Mouse (Mus musculus) neural tube, embryonic 10.5 days (tissue): ENCODE measurements around the gene S100a2.
A peak's percentile ranks its signal among the peaks of the same experiment; 100 is the strongest.

Experiments used
- DNase-seq: peaks from one replicate; pipeline ENCODE4 v3.0.0-alpha.2; 2017; ENCODE audit warnings: low spot score; ENCODE audit errors: extremely low spot score

S100a2 gene

GRCm38 (mm10) chr3:90589947-90590346 lies at the start of gene S100a2:
S100a2 (plus strand) TSS chr3:90590247.
- DNase-seq, result no peak

DNA sequence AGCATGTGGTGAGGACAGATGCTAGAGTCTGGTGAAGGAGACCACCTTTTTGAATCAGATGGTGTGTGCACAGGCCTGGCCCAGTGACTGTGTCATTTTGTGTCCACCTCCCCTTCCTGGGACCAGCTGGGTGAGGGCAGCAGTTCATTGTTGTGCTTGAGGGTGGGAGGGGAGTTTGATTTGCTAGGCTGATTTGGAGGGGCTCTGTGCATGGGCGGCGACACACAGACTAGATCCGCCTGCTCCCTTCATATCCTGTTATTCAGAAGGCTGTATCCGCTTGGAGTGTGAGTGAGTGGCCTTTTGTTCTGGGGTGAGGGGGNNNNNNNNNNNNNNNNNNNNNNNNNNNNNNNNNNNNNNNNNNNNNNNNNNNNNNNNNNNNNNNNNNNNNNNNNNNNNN lies 49.1 kb upstream of the S100a2 start:
- peak; percentile 18 for DNase-seq

DNA sequence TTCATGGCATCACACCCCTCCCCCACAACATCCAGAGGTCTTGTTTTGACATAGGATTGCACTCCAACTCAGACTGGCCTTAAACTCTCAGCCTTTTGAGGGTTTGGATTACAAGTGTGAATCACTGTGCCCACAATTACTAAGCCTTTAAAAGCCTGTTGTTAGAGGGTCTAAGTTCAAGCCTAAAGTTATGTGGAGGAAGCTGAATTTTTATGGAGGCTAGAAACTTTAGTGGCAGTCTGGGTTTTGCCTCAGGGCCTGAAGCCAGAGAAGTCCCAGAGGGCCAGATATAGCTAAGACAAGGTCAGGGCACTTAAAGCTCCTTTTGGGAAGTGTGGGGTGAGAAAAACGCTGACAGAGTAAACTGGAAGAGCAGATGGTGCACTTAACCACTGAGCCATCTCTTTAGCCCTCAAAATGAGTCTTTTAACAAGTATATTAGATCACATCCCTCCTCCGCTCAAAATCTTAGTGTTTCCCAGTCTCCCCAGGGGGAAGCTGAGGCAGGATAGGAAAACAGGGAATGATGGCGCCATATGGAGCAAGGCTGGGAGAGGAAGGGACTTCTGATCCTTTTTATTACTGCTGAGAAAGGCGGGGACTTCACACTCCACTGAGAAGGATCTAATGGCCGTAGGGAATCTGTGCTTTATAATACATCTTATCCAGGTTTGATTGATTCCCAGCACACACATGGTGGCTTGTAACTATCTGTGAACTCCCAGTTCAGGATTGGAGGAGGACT lies 40.2 kb upstream of the S100a2 start:
- DNase-seq, result no peak

- DNase-seq, result no peak
These were observed 39.6 kb upstream of the S100a2 start for GRCm38 (mm10) chr3:90550421-90550790.

GRCm38 (mm10) chr3:90552231-90552630 lies 37.8 kb upstream of the S100a2 start:
- no peak for DNase-seq

- no peak for DNase-seq
These were observed 34.1 kb upstream of the S100a2 start for GRCm38 (mm10) chr3:90555954-90556353.

GRCm38 (mm10) chr3:90560008-90560628 lies 29.9 kb upstream of the S100a2 start, which contains the start of gene S100a3:
S100a3 (plus strand) TSS chr3:90560578.
- DNase-seq, result no peak

DNA sequence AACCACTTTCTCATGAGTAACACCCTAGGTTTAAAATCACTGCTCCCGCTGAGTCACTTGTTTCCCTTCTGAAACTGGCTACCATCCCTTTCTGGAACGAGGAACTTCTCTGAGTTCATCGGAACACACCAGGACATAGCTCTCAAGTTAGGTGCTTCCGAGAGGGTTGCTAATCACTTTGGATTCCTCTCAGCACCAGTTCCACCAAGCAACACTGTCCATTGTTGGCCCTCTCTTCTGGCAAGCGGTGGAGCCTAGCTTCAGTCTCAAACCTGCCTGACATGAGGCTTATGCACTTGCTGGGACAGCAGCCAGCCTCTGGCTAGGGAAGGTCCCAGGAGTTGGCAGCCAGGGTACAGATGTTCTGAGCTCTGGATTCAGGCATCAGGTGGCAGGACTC lies 15.4 kb upstream of the S100a2 start:
- no peak for DNase-seq

- no peak for DNase-seq
These were observed 14.7 kb upstream of the S100a2 start for GRCm38 (mm10) chr3:90575320-90575719.

DNA sequence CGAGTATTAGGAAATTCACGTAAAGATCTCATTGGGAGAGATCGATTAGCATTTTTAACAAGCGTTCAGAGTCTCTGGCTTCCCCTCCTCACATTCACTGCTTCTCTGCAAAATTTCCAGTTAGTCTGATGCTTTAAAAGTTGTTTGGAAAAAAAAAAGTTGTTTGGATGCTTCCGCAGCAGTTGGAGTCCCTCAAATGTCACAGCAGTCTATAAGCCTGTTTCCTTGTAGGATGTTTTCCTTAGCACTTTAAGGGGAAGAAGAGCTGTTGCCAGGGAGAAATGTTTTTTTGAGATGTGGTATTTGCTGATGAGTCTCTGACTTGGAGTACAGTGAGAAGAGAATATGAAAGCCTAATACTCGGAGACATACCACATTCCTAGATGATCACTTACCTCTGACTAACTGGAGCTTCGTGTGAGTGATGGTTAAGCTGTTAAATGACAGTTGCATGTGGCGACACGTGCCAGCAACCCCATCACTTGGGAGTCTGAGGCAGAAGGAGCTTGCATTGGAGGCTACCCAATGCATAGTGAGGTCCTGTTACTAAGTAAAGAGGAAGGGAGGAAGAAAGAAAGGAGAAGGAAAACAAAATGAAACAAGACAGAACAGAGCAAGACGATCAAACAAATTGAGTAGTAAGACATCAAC lies 13.6 kb upstream of the S100a2 start:
- no peak for DNase-seq

DNA sequence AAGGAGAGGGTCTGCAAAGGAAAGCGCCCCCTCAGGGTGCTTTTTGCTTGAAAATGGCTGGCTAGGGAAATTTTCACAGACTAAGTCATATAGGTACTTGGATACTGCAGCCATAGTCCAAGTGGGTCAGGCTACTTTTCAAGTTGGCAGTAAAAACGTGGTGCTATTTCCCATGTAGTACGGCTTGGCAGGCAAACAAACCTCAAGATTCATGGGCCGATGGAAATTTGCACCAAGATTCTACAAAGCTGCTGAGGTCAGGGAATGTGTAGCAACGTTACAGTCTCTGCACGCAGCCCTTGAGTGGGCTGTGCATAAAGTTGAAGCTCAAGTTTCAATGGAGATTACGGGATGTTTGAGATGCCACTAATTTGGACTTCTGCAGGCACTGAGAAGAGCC lies 10.6 kb upstream of the S100a2 start:
- DNase-seq, result no peak

- no peak for DNase-seq
These were observed 8.9 kb upstream of the S100a2 start for GRCm38 (mm10) chr3:90581141-90581540.

DNA sequence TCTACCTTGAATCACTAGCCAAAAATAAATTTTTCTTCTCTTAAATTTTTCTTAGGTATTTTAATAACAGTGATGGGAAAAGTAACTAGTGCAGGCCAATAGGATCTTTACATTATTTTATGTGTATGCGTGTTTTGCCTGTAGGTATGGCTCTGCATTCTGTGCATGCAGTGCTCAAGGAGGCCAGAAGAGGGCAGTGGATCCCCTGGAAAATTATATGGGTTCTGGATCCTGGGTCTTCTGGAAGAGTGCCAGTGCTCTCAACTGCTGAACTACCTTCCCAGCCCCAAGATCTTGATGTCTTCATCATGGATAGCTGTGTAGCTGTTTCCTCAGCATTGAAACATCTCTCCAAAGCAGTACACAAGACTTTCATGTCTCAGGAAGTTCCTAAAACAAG lies 7.9 kb upstream of the S100a2 start:
- DNase-seq, result no peak

GRCm38 (mm10) chr3:90582556-90582955 lies 7.5 kb upstream of the S100a2 start:
- no peak for DNase-seq

DNA sequence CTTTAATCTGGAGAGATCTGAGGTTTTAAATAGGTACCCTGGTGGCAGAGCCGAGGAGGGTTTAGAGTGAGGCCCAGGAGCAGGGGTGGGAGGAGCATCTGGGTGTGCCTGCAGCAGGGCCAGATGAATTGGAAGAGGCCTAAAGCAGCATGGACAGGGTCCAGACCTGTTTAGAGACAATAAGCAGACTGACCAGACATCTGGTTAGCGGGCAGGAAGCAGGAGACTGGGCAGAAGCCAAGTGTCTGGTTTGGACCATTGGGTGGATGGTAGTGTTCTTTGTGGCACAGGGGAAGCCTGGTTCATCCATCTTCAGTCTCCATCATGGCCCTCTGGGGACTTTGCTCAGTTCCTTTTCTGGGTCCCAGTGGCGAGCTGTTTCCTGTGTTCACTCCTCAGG lies 6.2 kb upstream of the S100a2 start:
- no peak for DNase-seq

- peak; percentile 65 for DNase-seq
These were observed 4.5 kb upstream of the S100a2 start for GRCm38 (mm10) chr3:90585595-90585994.

DNA sequence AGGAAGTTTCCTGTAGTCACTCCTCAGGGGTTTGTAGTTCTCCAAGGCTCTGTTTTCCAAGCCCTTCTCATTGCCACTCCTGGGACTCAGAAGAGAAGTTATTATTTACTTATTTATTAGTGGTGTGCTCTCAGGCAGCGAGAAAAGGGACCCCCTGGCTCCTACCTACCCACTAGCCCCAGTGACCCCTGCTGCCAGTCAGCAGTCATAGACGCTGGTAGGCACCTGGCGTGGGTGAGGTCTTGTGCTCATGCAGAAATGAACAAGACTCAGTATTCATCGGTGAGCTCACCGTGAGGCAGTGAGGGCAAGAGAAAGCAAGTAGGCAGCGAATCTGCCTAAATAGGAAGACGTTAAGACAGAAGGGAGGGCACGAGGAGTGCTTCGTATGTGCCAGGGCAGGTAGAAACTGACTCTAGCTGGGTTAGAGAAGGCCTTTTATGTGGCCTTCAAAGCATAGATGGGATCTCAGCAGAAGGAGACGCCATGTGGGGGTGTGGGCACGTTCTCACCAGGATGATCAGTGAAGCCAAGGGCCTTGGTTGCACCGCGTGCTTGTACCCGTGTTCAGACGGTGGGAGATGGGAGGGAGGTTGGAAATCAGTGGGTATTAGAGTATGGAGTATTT lies 3.9 kb upstream of the S100a2 start:
- no peak for DNase-seq

DNA sequence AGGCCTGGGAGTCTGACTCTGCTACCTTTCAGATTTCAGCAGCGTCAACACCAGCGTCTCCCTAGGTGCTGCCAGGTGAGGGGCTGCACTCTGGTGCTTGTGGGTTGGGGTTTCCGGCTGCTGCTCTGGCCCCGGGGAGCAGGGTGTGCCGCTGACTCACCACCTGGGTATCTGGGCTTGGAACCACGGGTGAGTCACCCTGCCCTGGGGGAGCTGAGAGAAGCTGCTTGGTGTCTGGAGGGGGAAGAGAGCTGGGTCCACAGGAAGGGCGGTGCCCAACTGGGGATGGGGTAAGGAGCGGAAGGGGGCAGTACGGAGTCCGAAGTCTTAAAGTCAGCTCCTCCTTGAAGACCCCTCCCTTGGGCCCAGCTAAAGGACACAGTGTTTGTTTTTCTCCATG lies 3.1 kb upstream of the S100a2 start:
- DNase-seq, result no peak

DNA sequence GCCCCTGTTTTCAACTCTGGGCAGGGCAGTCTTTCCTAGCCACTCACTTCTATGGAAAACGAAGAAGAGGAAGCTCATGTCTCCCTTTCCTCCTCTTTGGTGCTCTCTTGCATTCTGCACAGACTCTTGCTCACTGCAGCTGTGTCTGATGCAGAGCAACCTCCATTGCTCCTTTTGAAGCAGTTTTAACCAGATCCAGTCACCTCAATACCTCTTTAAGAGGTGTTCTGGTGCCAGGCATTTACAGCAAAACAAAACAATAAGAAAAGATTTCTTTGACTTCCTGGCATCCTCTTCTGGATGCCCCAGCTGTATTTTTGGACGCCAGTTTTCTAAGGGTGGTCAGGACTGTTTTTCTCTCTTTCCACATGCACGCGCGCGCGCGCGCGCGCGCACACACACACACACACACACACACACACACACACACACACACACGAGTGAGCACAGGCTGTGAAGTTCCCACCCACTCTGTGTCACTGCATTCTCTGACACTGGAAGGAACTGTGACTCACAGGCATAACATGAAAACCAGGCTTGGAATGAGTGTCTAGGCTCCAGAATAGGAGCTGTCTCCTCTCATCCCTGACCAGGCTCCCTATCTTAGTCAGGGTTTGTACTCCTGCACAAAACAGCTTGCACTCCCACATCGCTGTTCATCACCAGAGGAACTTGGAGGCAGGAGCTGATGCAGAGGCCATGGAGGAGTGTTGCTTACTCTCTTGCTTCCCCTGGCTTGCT lies 2.5 kb upstream of the S100a2 start:
- no peak for DNase-seq

DNA sequence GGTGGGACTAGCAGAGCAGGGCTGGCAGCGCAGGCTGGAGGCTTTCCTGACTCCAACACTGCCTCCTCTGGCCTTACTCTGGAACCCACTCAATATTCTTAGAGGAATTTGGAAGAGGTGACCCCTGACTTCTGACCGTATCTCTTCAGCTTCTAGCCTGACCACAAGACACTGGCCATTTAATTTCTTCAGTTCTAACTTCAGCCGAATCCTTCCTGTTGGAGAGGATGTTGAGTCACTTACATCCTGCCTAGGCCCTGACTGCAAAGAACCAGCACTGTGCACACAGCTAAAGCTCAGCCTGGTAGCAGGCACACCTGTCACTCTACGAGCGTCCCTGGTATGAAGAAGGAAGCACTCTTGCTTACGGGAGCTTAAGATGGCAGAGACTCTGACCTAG lies 657 bp upstream of the S100a2 start:
- DNase-seq, result no peak

DNA sequence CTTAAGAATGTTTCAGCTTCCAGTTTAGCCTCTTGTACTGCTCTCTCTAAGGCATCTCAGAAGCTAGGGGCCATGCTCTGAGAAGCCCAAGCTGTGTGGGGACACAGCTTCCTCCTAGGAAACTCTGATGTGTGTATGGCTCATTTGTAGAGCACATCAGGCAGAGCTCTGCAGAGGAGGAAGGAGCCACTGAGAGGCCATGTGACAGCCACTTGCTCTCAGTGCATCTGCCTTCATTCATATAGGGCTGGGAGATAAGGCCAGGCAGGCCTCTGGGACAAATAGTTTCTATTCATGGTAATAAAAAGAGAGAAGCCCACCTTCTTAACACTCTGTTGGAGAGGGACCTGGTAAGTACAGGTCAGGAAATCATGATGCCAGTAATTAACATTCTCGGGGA lies 4.4 kb downstream of the S100a2 start:
- DNase-seq, result no peak

GRCm38 (mm10) chr3:90595556-90595955 lies 5.5 kb downstream of the S100a2 start:
- no peak for DNase-seq
